Mouse (Mus musculus): ENCODE results near the gene Hsd17b12. TPM values are rescaled to one million over a fixed set of nuclear protein-coding genes. Genes with fewer than 3 reads are reported as not detected.

The Hsd17b12 gene
- polyA plus RNA-seq (2015; fragmentation: Nextera tagmentation; extraction: Ambion mirVana) = 115 and 116 TPM in 2 replicates

DNA sequence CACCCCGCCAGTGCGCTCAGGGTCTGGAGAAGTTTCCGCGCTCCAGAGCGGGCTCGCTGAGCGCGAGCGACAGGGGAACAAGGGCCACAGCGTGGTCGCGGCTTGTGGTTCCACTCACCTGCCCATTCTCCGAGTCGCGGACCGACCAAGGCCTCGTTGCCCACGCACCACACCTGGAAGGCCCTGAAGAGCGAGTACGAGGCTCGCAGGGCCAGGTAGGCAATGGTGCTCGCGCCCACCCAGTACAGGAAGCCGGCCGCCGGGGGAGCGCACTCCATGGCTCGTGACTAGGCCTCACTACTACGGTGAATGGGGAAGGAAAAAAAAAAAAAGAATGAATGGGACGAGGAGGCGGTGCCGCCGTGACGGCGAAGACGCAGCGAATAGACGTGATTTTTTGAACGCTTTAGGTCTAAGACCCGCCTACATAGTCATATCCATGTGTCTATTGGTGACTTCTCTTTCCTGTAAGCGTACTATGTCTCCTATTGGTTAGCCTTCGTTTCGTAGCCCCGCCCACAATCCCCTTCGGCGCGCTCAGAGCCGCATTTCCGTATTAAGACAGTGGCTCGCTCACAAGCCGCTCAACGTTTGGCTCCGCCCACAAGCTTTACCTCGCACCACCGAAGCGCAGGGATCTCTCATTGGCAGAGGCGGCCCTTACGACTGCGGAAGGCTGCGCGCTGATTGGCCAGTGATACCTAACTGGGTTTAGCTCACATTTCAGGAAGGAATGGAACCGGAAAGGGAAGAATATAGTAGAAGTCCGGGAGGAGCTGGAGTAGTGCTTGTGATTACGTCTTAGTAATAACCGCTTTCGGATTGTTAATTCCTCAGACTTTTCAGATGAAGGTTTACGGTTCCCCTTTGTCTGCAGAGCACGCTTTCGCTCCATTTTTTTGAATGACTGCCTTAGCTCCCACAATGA, at the start of gene Hsd17b12:
Gene Hsd17b12 (minus strand): TSS at position 373 of the 928 bp plus-strand sequence.
- Histone ChIP-seq H3K9me3 (ENCODE audit: control insufficient read depth, low read length) (no peaks in the 10 kb centered on the region), H3K36me3 (ENCODE audit: control insufficient read depth, insufficient read depth, low read length) (no peaks in the 10 kb centered on the region), H3K27me3 (ENCODE audit: control insufficient read depth, insufficient read depth, low read depth, low read length) (no peaks in the 10 kb centered on the region), H3K27ac (ENCODE audit: low read length) (peak within 1 kb of the TSS; percentile 83), H3K4me3 (ENCODE audit: low read length) (peak within 1 kb of the TSS; percentile 64), H3K4me1 (replicated peaks; ENCODE audit: control insufficient read depth, insufficient read depth, low read length) (peaks cover 12% of the 10 kb centered on the region), H3K4me2 (ENCODE audit: low read depth, low read length) (peak within 1 kb of the TSS; percentile 78), H3K9ac (ENCODE audit: low read length) (peak within 1 kb of the TSS; percentile 81)
- peak; percentile 99 for ATAC-seq (ENCODE audit: low read depth)
- under 1% methylated on average over 69 of the region's 69 CpGs for WGBS

DNA sequence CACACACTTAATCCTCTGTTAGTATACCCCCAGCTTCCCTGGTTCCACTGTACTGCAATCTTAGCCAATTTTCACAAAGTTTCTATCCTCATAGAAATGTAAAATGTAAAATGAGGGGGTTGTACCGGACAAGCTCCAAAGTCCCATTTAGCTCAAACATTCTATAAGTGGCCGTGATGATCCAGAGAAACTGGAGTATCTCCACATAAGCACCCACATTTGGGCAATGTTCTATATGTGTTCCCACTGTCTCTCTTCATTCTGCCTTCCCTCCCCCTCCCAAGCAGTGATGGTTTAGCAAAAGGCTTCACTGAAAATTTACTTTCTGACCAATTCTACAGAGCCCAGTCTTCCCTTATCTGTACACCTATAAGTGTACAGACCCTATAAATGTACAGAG, 27.1 kb upstream of the Hsd17b12 start:
- Histone ChIP-seq H3K9me3 (ENCODE audit: control insufficient read depth, low read length) (no peaks in the 10 kb centered on the region), H3K9ac (ENCODE audit: low read length) (no peak overlapping the region), H3K4me1 (replicated peaks; ENCODE audit: control insufficient read depth, insufficient read depth, low read length) (no peaks in the 10 kb centered on the region), H3K27ac (ENCODE audit: low read length) (no peak overlapping the region), H3K27me3 (ENCODE audit: control insufficient read depth, insufficient read depth, low read depth, low read length) (peaks cover 10% of the 10 kb centered on the region; the same call in 1 of the 2 replicates), H3K4me2 (ENCODE audit: low read depth, low read length) (no peak overlapping the region), H3K36me3 (ENCODE audit: control insufficient read depth, insufficient read depth, low read length) (no peaks in the 10 kb centered on the region), H3K4me3 (ENCODE audit: low read length) (no peak overlapping the region)
- WGBS = 90% methylated on average over 2 of the region's 2 CpGs
- no peak for ATAC-seq (ENCODE audit: low read depth)

DNA sequence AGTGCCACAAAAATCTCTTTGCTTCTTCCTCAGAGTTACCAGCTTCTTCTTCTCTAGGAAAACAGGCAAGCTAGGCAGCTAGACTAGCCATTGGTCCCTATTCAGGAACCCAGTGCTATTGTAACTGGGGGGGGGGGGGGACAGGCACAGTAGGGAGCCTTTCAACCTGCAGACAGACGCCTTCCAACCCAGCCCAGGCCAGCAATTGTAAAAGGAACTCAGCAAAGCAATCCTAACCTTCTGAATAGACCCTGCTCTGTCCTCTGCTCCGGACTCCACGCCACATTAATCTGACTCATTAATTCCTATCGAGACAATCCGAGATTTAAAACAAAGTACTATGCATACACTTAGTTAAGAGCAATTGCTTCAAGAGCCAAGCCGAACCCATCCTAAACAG, 26.4 kb upstream of the Hsd17b12 start:
- no peaks in the 10 kb centered on the region for H3K9me3 ChIP-seq (ENCODE audit: control insufficient read depth, low read length)
- no peak for ATAC-seq (ENCODE audit: low read depth)
- no peak overlapping the region for H3K9ac ChIP-seq (ENCODE audit: low read length)
- 36% methylated on average over 6 of the region's 6 CpGs for WGBS
- no peak overlapping the region for H3K4me2 ChIP-seq (ENCODE audit: low read depth, low read length)
- H3K36me3 ChIP-seq (ENCODE audit: control insufficient read depth, insufficient read depth, low read length) = no peaks in the 10 kb centered on the region
- peaks cover 10% of the 10 kb centered on the region; the same call in 1 of the 2 replicates for H3K27me3 ChIP-seq (ENCODE audit: control insufficient read depth, insufficient read depth, low read depth, low read length)
- H3K4me3 ChIP-seq (ENCODE audit: low read length) = no peak overlapping the region
- H3K4me1 ChIP-seq (replicated peaks; ENCODE audit: control insufficient read depth, insufficient read depth, low read length) = no peaks in the 10 kb centered on the region
- no peak overlapping the region for H3K27ac ChIP-seq (ENCODE audit: low read length)

DNA sequence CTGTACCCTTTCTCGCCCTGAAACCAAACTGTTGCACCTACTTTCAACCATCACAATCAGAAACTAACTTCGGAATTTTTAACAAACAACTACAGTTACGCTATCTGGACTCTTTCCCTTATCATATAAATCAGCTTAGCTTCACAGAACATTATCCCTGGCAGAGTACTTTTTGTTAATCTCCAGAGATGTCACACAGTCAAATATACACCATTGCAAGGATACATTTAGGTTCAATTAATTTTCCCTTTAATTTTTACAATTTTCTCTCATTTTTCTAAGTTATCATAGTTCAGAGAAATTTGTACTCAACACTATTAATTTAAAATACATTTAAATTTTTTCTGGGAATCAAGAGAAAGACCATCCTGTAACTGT, 21.3 kb upstream of the Hsd17b12 start:
- no peaks in the 10 kb centered on the region for H3K9me3 ChIP-seq (ENCODE audit: control insufficient read depth, low read length)
- peaks cover 4% of the 10 kb centered on the region for H3K4me1 ChIP-seq (replicated peaks; ENCODE audit: control insufficient read depth, insufficient read depth, low read length)
- no peak overlapping the region for H3K27ac ChIP-seq (ENCODE audit: low read length)
- no peaks in the 10 kb centered on the region for H3K36me3 ChIP-seq (ENCODE audit: control insufficient read depth, insufficient read depth, low read length)
- ATAC-seq (ENCODE audit: low read depth) = peak; percentile 59
- H3K4me3 ChIP-seq (ENCODE audit: low read length) = peak overlapping the region; percentile 82
- peak overlapping the region; percentile 91 for H3K9ac ChIP-seq (ENCODE audit: low read length)
- under 1% methylated on average over 3 of the region's 3 CpGs for WGBS
- H3K27me3 ChIP-seq (ENCODE audit: control insufficient read depth, insufficient read depth, low read depth, low read length) = peaks cover 7% of the 10 kb centered on the region; the same call in 1 of the 2 replicates
- peak overlapping the region; percentile 36 for H3K4me2 ChIP-seq (ENCODE audit: low read depth, low read length)

DNA sequence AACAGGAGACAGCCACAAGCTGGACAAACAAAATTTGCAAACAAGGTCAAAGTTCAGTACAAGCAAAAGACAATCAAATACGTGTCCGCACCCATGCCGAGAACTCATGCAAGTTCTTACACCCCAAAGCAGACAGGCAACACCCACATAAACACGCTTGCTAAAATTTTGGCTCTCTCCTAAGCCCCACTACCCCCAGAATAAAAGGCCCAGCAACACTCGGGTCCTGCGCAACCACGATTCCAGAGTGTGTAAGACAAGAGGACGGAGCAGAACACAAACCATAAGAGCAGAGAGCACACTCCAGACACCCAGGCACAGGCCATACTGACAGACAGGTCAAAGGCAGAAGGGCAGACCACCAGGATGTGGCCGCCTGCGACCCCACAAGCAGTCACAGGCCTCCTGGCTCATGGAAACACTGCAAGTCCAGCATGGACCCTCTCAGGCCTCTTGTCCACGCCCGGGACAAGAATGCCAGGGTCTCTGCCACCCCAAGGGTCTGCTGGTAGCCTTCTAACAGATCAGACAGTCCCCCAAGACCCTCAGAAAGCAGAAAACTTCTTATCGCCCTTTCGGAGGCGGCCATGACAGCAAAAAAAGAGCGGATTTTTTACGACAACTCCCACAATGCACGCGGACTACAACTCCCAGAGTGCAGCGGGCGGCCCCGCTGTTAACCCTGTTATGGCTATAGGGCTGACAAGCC, 20.7 kb upstream of the Hsd17b12 start:
- ATAC-seq (ENCODE audit: low read depth) = peak; percentile 98
- peaks cover 4% of the 10 kb centered on the region for H3K4me1 ChIP-seq (replicated peaks; ENCODE audit: control insufficient read depth, insufficient read depth, low read length)
- H3K9ac ChIP-seq (ENCODE audit: low read length) = peak overlapping the region; percentile 91
- under 1% methylated on average over 22 of the region's 22 CpGs for WGBS
- H3K36me3 ChIP-seq (ENCODE audit: control insufficient read depth, insufficient read depth, low read length) = no peaks in the 10 kb centered on the region
- peaks cover 7% of the 10 kb centered on the region; the same call in 1 of the 2 replicates for H3K27me3 ChIP-seq (ENCODE audit: control insufficient read depth, insufficient read depth, low read depth, low read length)
- H3K4me2 ChIP-seq (ENCODE audit: low read depth, low read length) = peak overlapping the region; percentile 80
- H3K9me3 ChIP-seq (ENCODE audit: control insufficient read depth, low read length) = no peaks in the 10 kb centered on the region
- H3K27ac ChIP-seq (ENCODE audit: low read length) = no peak overlapping the region
- peak overlapping the region; percentile 82 for H3K4me3 ChIP-seq (ENCODE audit: low read length)

DNA sequence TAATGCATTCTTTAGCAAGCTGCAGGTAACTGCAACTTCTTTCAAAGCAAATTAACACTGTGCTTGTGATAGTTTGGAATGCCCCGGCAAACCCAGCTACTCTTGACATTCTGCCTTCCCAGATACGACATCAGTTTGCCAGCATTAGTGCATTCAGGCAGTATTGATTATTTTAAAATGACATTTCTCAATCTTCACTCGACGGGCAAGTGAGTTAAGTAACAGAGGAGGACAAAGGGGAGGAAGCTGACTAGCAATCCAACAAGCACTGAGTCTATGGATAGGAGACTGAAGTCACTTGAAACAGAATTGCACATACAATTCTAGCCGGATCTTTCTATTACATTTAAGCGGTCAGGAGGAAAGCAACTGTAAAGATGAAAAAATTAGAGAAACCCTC, 19.5 kb upstream of the Hsd17b12 start:
- Histone ChIP-seq H3K4me2 (ENCODE audit: low read depth, low read length) (no peak overlapping the region), H3K27ac (ENCODE audit: low read length) (no peak overlapping the region), H3K36me3 (ENCODE audit: control insufficient read depth, insufficient read depth, low read length) (no peaks in the 10 kb centered on the region), H3K9ac (ENCODE audit: low read length) (no peak overlapping the region), H3K9me3 (ENCODE audit: control insufficient read depth, low read length) (no peaks in the 10 kb centered on the region), H3K4me1 (replicated peaks; ENCODE audit: control insufficient read depth, insufficient read depth, low read length) (peaks cover 4% of the 10 kb centered on the region), H3K4me3 (ENCODE audit: low read length) (no peak overlapping the region), H3K27me3 (ENCODE audit: control insufficient read depth, insufficient read depth, low read depth, low read length) (no peaks in the 10 kb centered on the region; the same call in 1 of the 2 replicates)
- ATAC-seq (ENCODE audit: low read depth) = no peak
- 82% methylated on average over 6 of the region's 6 CpGs for WGBS

DNA sequence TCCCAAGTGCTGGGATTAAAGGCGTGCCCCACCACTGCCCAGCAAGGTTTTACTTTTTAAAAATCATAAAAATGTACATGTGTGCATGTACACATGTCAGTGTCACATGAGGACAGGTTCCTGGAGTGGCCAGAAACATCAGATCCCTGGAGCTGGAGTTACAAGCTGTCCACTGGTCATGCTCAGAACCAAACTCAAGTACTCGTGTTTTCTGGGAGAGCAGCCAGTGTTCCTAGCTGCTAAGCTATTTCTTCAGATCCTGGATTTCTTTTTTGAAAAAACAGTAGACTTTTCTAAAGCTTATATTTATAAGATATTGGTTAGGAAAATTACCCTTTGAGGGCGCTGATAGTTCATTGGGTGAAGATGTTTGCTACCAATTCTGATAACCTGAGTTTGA, 18.6 kb upstream of the Hsd17b12 start:
- Histone ChIP-seq H3K4me3 (ENCODE audit: low read length) (no peak overlapping the region), H3K27me3 (ENCODE audit: control insufficient read depth, insufficient read depth, low read depth, low read length) (no peaks in the 10 kb centered on the region; the same call in 1 of the 2 replicates)
- 86% methylated on average over 3 of the region's 3 CpGs for WGBS

DNA sequence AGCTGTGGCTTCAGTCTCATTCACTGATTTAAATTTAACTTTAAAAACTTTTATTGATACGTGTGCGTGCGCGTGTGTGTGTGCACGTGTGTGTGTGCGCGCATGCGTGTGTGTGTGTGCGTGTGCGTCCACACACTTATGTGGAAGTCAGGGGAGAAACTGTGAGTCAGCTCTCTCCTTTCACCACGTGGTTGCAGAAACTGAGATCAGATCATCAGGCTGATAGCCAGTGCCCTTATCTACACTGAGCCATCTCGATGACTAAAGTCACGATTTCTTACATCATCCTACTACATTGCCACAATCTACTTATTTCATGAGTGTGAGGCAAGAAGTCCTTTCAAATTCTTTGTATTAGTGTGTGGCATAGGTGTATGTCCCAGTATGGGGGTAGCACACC, 15.8 kb upstream of the Hsd17b12 start:
- H3K4me2 ChIP-seq (ENCODE audit: low read depth, low read length) = no peak overlapping the region
- H3K27ac ChIP-seq (ENCODE audit: low read length) = no peak overlapping the region
- ATAC-seq (ENCODE audit: low read depth) = no peak
- peaks cover 4% of the 10 kb centered on the region for H3K4me1 ChIP-seq (replicated peaks; ENCODE audit: control insufficient read depth, insufficient read depth, low read length)
- 87% methylated on average over 13 of the region's 13 CpGs for WGBS
- no peak overlapping the region for H3K4me3 ChIP-seq (ENCODE audit: low read length)
- no peaks in the 10 kb centered on the region for H3K36me3 ChIP-seq (ENCODE audit: control insufficient read depth, insufficient read depth, low read length)
- no peak overlapping the region for H3K9ac ChIP-seq (ENCODE audit: low read length)
- H3K27me3 ChIP-seq (ENCODE audit: control insufficient read depth, insufficient read depth, low read depth, low read length) = no peaks in the 10 kb centered on the region
- no peaks in the 10 kb centered on the region for H3K9me3 ChIP-seq (ENCODE audit: control insufficient read depth, low read length)

More for the DNA sequence above, 18.6 kb upstream of the Hsd17b12 start:
- Histone ChIP-seq H3K27ac (ENCODE audit: low read length) (no peak overlapping the region), H3K4me2 (ENCODE audit: low read depth, low read length) (no peak overlapping the region), H3K4me1 (replicated peaks; ENCODE audit: control insufficient read depth, insufficient read depth, low read length) (peaks cover 4% of the 10 kb centered on the region), H3K9ac (ENCODE audit: low read length) (no peak overlapping the region), H3K9me3 (ENCODE audit: control insufficient read depth, low read length) (no peaks in the 10 kb centered on the region), H3K36me3 (ENCODE audit: control insufficient read depth, insufficient read depth, low read length) (no peaks in the 10 kb centered on the region)
- ATAC-seq (ENCODE audit: low read depth) = no peak

DNA sequence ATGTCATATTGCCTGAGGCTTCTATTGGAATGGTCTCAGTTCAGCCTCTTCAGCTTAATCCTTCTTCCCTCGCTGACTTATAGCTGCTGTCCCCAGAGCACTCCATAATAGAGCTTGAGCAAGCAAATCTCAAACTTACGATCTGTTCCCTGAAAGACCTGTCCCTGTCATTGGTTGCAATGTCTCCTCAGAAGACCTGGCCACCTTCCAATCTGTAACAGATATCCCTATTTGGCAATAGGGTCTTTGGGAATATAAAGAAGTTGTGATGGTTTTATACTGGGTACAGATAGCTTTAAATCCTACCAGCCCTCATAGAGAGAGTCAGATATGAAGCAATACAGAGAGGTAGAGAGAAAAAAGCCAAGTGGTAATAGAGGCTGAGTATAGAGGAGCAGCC, 5.4 kb upstream of the Hsd17b12 start:
- 56% methylated on average over 2 of the region's 2 CpGs for WGBS
- H3K9ac ChIP-seq (ENCODE audit: low read length) = no peak overlapping the region
- no peak for ATAC-seq (ENCODE audit: low read depth)

More for the DNA sequence above, 5.4 kb upstream of the Hsd17b12 start:
- Histone ChIP-seq H3K27me3 (ENCODE audit: control insufficient read depth, insufficient read depth, low read depth, low read length) (no peaks in the 10 kb centered on the region), H3K4me3 (ENCODE audit: low read length) (no peak overlapping the region), H3K4me2 (ENCODE audit: low read depth, low read length) (no peak overlapping the region), H3K36me3 (ENCODE audit: control insufficient read depth, insufficient read depth, low read length) (no peaks in the 10 kb centered on the region), H3K9me3 (ENCODE audit: control insufficient read depth, low read length) (no peaks in the 10 kb centered on the region), H3K27ac (ENCODE audit: low read length) (no peak overlapping the region), H3K4me1 (replicated peaks; ENCODE audit: control insufficient read depth, insufficient read depth, low read length) (no peaks in the 10 kb centered on the region; the same call in 1 of the 2 replicates)

Measured in lung, embryonic 16.5 days (tissue).